Mouse (Mus musculus) layer of hippocampus, adult 8-10 months (tissue): Measurements from ENCODE around the gene Gpank1. TPM values are rescaled to one million over a fixed set of nuclear protein-coding genes. Genes with fewer than 3 reads are reported as not detected.

Source experiments
- DNase-seq, 2 experiments: peaks; one replicate each; pipeline ENCODE4 v3.0.0; 2022; ENCODE audit warnings: low spot score in 2 of 2
- total RNA-seq, 4 experiments: library from RNA; stranded (reverse); gene quantifications; 2 replicates each; pipeline ENCODE4 v1.2.4; 2022

Gene Gpank1
- total RNA-seq, 4 experiments from 2014 or later, result 17.6 to 19.2 (median 18.0) TPM

DNA sequence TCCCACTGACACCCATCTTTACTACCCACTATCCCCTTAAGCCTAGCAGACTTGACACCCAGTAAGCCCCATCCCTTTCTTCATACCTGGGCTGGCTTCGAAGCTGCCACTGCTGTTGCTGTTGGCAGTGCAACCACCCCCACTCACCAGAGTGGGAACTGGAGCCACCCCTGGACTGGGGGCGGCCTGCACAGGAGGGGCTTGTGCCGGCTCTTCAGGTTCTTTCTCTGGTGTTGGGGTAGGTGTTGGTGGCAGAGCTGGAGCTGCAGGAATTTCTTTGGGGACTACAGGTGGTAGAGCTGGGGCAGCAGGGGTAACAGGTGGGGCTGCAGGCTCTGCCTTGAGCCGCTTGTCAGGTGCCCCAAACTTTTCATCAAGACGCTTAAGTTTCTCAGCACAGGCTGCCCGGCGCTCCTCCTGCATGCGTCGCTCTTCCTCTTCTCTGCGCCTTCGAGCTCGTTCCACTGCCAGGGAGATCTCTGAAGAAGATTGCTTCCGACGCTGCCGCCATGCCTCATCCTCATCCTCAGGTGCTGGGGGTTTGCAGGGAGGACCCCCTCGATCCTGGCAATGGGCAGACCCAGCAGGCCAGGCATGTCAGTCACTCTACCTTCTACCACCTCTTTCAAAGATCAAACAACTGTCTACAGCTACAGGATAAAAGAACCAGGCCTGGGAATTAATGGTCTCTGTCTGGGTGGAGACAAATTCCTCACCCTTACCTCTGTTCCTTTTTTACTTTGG, 37.8 kb downstream of the Gpank1 start:
- no peak for DNase-seq

DNA sequence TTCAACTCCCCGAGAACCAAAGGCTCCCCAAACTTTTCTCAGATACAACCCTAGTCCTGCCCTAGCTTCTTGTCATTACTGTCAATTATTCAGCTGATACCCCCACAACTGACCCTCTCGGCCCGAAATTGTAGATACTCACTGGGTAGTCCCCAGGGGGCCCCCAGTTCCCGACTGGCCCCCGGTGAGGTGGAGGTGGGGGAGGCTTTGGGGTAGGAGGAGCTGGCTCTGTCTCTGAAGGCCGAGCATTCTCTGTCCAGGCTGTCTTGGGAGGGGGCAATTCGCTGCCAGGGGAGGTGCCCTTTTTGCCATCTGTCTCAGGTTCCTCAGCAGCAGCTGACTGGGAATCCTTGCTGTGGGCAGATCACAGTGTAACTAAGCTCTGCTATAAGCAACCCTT, 38.4 kb downstream of the Gpank1 start:
- DNase-seq, result no peak

DNA sequence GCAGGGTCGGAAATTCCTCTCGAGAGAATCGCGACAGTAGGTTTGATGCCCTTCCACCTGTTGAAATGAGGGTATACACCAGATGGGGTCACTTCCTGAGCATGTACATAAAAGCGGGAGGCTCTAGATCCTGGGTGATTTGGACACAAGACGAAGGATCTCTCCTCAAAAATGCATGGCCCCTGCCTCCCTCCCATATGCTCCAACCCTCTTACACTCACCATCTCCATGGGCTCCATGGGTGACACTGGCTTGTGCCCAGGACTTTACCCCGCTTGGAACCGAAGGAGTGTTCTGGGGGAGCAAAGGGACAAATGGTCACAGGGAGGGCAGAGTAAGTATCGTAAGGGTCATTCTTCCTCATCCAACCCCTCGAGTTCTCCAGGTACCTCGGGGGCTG, 40.2 kb downstream of the Gpank1 start:
- no peak for DNase-seq

DNA sequence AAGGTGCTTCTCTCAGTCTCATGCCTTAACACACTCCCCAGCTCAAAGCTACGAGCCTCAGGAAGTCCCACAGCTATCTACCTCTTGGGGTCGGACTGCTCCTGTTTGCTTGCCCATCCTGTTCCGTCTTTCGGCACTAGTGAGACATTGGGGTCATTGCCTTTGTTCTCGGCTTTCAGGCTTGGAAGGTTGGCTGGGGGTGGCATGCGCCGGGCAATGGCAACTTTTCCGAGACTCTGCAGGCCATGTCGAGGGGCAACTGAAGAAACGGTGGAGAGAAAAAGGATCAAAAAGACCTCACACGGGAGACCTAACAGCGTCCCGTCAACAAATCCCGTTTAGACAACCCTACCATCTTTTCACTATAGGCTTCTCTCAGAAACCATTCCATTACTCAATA, 40.9 kb downstream of the Gpank1 start:
- no peak for DNase-seq

DNA sequence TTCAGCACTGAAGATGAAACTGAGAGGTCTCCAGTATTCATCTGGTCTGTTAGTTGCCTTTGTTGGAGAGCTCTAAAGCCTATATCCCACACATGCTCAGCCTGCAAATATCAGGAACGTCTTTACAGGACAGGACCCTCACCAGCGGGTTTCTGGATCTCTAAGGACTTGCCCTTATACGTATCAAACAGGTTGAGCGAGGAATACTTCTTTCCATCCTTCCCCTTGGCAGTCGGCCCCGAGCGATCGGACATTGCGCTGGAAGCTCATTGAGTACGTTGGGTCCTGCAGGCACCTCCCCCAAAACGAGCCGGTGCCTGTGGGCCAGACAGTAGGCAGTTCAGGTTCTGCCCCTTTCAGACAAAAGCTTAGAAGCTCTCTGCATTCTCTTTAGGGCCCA, 41.5 kb downstream of the Gpank1 start:
- DNase-seq, result no peak

DNA sequence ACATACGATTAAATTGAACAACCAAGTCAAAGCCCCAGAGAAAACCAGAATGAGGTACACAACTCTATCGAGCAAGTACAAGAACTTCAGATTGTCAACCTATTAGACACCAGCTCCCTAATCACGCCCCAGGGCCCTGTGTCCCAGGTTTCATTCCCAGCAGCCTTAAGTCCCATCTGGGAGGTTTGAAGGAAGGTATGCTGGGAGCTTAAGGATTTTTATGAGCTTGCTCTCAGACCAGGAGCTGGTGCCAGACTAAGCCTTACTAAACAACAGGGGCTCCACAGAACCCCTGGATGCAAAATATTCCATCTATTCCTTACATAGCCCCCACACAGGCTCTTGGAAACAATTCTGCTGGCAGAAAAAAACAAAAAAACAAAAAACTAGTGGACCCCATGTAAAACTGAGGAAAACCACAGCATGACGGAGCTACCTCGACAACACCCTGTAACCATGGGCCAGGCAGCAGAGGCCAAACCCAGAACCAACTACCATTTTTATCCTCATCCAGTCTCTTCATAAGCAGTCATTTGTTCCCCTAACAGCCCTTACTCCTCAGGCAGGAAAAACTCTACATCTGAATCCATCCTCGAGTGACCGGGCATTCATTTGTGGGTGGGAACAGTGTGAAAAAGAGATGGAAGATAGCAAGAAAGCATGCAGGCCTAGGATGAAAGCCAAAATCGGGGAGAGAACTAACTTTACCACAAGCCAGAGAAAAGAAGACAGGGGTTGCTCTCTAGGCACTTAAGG, 42.2 kb downstream of the Gpank1 start:
- DNase-seq, result no peak

DNA sequence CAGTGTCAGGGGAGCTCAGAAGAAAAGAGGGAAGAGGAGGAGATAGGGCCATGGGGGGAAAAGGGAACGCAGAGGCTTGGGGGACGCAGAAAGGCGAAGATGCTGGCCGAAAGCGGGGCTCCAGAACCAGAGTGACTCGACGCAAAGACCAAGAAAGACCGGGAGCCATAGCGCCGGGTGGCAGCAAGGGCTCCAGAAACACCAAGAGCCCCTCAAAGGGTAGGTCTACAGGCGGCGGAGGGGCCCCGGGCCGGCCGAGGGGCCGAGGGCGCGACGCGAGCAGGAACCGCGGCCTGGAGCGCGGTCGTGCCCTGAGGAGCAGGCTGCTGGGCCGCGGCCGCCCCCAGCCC, 42.9 kb downstream of the Gpank1 start:
- DNase-seq, result no peak

DNA sequence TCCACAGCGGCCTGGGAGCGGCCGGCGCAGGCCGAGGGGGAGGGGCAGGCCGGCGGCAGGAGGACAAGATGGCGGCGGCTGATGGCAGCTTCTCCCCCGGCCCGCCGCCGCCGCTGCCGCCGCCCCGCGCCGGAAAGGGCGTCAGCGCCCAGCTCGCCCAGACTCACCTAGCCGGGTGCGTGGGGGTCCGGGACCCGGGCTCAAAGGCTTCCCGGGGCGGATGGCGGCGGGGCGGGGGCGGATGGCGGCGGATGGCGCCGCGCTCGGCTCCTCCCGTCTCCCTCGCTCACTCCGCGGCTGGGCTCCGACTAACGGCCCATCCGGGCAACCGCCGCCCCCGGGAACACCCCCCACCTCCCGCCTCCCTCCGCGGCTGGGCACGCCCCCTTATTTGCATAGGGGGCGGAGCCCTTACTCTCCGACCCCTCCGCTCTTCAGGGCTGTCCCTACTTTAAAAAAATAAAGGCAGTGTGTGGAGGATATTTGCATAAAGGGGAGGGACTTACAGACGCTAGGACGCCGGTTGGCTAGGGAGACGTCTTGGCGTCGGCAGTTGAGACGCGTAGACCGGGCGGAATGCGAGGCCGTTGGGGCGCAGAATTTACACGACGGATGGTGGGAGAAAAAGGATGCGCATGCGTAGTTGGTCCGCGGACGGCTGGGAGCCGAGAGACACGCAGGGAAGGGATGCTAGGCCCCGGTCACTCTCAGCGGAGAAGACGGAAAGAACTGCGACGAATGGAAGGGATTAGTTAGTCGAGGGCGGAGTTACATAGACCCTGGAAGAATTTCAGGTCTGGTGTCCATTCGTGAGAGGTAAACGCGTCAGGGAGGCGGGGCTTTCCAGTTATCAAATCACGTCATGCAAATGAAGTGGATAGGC, 43.6 kb downstream of the Gpank1 start, which contains the start of gene Prrc2a:
Gene Prrc2a (minus strand): TSS at position 330 of the 883 bp plus-strand sequence.
- peak; percentile 99 for DNase-seq

DNA sequence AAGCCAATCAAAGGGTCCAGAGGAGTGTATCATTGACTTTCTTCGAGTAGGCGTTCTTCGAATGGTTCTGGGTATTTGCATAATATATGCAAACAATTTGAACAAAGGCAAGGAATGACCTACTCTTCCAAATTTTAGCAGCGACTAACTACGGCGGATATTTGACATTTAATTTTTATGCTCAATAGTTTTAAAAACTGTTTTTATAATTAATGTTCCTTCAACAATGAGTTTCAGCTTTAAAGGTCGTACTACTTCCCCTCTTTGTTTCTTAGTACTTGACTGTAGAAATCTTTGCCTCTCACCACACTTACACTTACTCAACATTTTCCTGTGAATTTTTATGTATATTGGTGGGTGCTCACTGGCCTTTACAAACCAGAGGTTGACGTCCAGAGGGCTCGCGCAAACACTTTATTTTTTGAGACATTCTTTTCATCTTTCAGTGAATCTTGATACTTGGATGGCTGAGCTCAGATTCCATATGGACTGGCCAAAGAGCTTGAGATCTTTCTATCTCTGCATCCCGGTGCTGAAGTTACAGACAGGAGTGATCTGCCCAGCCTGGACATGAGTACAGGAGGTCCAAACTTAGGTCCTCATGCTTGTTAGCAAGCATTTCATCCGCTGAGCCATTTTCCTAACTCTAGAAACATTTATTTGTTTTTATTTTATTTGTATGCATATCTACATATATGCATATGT, 44.3 kb downstream of the Gpank1 start:
- no peak for DNase-seq

DNA sequence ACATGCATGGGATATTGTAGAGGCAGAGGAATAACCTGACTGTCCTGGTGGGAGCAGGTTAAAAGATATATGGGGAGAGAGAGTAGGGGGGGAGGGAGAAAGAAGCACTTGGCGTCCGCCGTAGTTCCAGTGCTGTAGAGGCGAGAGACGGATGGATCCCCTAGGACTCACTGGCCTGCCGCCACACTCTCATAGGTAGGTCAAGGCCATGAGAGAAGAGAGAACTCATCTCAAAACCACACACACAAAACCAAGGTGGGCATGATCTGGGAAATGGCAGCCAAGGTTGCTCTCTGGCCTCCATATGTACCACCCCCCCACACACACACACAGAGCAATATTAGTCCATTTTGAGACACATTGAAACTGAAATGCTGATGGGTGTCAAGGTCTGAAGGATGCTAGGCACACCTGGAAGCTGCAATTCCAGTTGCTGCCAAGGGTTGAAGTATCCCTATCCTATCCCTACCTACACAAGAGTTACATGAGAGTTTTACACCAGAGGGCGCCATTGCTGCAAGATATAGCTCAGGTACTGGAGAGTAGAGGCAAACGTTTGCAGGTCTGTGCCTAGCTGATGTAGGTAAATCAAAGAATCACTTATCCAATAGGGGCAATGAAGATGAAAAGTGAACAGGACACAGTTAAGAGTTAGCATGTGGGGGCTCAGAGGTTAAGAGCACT, 45.2 kb downstream of the Gpank1 start:
- peak; percentile 58 to 66 for DNase-seq

DNA sequence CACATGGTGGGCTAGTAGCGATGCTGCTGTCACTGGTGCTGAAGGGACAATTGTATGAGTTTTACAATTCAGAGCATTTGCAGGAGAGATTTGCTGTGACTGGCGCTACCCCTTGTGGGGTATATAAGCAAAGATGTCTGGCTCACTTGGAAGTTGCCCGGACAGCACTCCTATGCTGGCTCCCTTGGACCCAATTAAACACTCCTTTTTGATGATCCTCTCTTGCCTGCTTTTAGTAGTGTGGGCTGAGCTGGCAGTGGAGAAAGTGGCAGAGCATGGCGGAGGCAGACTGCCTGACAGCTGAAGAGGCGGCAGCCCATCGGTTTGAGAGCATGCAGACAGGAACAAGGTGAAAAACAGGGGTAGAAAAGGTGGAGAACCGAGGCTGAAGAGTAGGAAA, 46.5 kb downstream of the Gpank1 start:
- no peak for DNase-seq

DNA sequence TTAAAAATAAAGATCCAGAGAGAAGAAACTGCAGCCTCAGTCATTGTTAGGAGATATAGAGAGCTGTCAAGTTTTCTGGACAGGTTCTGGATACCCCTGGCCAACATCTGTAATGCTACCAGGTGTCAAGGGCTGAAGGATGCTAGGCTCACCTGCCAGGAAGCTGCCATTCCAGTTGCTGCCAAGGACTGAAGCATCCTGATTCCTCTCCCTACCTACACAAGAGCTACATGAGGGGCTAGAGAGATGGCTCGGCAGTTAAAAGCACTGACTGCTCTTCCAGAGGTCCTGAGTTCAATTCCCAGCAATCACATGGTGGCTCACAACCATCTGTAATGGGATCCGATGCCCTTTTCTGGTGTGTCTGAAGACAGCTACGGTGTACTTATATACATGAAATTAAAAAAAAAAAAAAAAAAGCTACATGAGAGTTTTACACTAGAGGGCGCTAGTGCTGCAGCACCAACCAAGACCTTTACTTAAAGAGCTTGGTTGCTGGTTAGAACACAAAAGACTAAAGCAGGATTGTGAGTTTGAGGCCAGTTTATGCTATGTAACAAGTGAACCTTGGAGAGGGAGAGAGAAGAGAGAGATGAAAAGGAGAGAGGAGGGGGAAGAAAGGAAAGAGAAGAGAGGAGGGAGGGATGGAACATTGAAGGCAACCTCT, 47.4 kb downstream of the Gpank1 start:
- DNase-seq, result no peak

DNA sequence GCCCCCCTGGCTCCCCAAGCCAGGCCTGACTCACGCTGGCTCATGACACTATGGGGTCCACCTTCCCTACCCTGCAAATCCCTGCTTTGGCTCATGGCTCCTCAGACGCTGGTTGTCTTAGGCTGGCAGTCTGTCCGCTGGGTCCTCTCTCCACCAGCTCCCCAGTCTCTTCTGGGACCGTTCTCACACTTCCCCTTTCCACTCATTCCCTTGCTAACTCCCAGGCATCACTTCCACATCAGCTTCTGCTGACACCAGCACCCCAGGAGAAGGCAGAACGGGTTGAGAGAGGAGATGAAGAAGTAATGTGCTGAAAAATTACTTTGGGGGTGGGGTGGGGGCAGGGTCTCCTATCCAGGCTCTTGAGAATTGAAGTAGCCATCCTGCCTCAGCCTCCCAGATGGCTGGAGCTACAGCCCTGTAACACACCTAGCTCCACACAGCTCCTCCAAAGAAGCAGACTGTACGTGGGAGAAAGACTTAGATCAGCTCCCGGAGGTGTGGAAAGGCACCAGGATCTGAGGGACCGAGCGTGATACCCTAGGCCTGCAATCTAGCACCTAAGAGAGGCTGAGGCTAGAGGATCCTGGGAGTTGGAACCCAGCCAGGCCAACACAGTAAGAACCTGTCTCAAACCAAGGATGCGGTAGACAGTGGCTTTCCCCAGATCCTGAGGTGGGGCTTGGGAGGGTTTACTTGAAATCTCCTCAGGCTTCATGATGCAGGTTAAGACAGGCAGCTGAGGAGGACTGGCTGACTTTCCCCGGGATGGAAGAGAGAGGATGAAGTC, 51.4 kb downstream of the Gpank1 start:
- no peak for DNase-seq

DNA sequence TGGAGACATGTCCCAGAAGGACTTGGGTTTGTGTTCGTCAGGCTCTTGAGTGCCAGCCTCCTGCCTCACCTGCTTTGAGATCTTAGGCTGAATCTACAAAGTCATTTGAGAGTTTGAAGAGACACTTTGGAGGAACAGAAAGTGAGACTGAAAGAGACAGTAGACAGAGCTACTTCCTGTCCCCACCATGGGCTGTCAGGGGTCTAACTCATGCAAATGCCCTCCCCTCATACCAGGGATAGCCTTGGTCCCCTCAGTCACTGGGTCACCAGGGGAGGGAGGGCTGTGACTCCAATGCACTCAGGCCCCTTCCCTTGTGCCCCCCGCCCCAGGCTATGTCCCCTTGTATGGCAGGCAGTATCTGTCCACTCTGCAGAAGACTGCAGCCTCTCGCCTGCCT, 52.1 kb downstream of the Gpank1 start:
- no peak for DNase-seq

Other genes with a start within 250 kb of the Gpank1 start
- 10 to 100 TPM in 2 of 4 experiments, 1 to 10 TPM in 2; 8.3 to 10.2 (median 9.3) TPM for gene Zbtb12, start 242.0 kb upstream of the Gpank1 start, total RNA-seq
- not detected for gene Gm20547, start 239.4 kb upstream of the Gpank1 start, total RNA-seq
- 1 to 10 TPM; 3.1 to 4.4 (median 4.3) TPM for gene C2, start 223.2 kb upstream of the Gpank1 start, total RNA-seq
- gene Ehmt2, start 223.0 kb upstream of the Gpank1 start, total RNA-seq, result 100 to 1,000 TPM; 186 to 199 (median 189) TPM
- under 1 TPM; 0.14 to 0.41 (median 0.34) TPM for gene Slc44a4, start 207.0 kb upstream of the Gpank1 start, total RNA-seq
- gene Neu1, start 190.2 kb upstream of the Gpank1 start, total RNA-seq, result 10 to 100 TPM; 38.3 to 46.8 (median 41.7) TPM
- 10 to 100 TPM; 13.2 to 31.7 (median 24.2) TPM for gene Hspa1b, start 162.2 kb upstream of the Gpank1 start, total RNA-seq
- gene Gm20481, start 151.5 kb upstream of the Gpank1 start, total RNA-seq, result not detected
- gene Hspa1a, start 149.3 kb upstream of the Gpank1 start, total RNA-seq, result 10 to 100 TPM; 14.3 to 24.2 (median 19.4) TPM
- under 1 TPM; 0.23 to 0.45 (median 0.31) TPM for gene Hspa1l, start 148.8 kb upstream of the Gpank1 start, total RNA-seq
- 10 to 100 TPM; 13.1 to 19.1 (median 16.9) TPM for gene Lsm2, start 139.6 kb upstream of the Gpank1 start, total RNA-seq
- gene Vars, start 120.5 kb upstream of the Gpank1 start, total RNA-seq, result 10 to 100 TPM; 49.9 to 58.8 (median 51.3) TPM
- gene Vwa7, start 104.9 kb upstream of the Gpank1 start, total RNA-seq, result under 1 TPM; 0.14 to 0.90 (median 0.56) TPM
- gene Sapcd1, start 93.4 kb upstream of the Gpank1 start, total RNA-seq, result under 1 TPM in 2 of 4 experiments, not detected in 2; 0.76 to 0.95 TPM
- 1 to 10 TPM; 1.1 to 2.1 (median 1.4) TPM for gene Msh5, start 74.7 kb upstream of the Gpank1 start, total RNA-seq
- 10 to 100 TPM in 2 of 4 experiments, 1 to 10 TPM in 2; 9.2 to 27.8 (median 15.9) TPM for gene Clic1, start 71.5 kb upstream of the Gpank1 start, total RNA-seq
- 10 to 100 TPM in 3 of 4 experiments, 1 to 10 TPM in 1; 8.8 to 20.3 (median 14.9) TPM for gene Ddah2, start 62.4 kb upstream of the Gpank1 start, total RNA-seq
- gene Ly6g6c, start 56.1 kb upstream of the Gpank1 start, total RNA-seq, result not detected
- under 1 TPM in 1 of 4 experiments, not detected in 3; 0.48 TPM for gene Mpig6b, start 55.3 kb upstream of the Gpank1 start, total RNA-seq
- gene Ly6g6e, start 44.6 kb upstream of the Gpank1 start, total RNA-seq, result 1 to 10 TPM; 4.6 to 7.1 (median 5.6) TPM
- 1 to 10 TPM; 1.4 to 2.9 (median 2.2) TPM for gene Ly6g6d, start 43.4 kb upstream of the Gpank1 start, total RNA-seq
- 1 to 10 TPM in 1 of 4 experiments, under 1 TPM in 2, not detected in 1; 0.41 to 1.0 (median 0.89) TPM for gene Ly6g6f, start 35.8 kb upstream of the Gpank1 start, total RNA-seq
- gene Abhd16a, start 32.2 kb upstream of the Gpank1 start, total RNA-seq, result 100 to 1,000 TPM in 3 of 4 experiments, 10 to 100 TPM in 1; 96.2 to 115 (median 106) TPM
- gene Ly6g5c, start 13.2 kb upstream of the Gpank1 start, total RNA-seq, result not detected
- under 1 TPM; 0.27 to 0.83 (median 0.63) TPM for gene Ly6g5b, start 6.0 kb upstream of the Gpank1 start, total RNA-seq
- 100 to 1,000 TPM; 176 to 194 (median 189) TPM for gene Csnk2b, start 598 bp downstream of the Gpank1 start, total RNA-seq
- gene D17H6S53E, start 4.9 kb downstream of the Gpank1 start, total RNA-seq, result 10 to 100 TPM; 27.6 to 31.6 (median 30.9) TPM
- not detected for gene Apom, start 10.6 kb downstream of the Gpank1 start, total RNA-seq
- 100 to 1,000 TPM; 291 to 311 (median 298) TPM for gene Bag6, start 13.7 kb downstream of the Gpank1 start, total RNA-seq
- gene Prrc2a, start 43.4 kb downstream of the Gpank1 start, total RNA-seq, result 100 to 1,000 TPM; 302 to 328 (median 308) TPM
- gene Aif1, start 54.6 kb downstream of the Gpank1 start, total RNA-seq, result 10 to 100 TPM in 2 of 4 experiments, 1 to 10 TPM in 2; 6.3 to 45.4 (median 25.7) TPM
- gene Lst1, start 67.0 kb downstream of the Gpank1 start, total RNA-seq, result 10 to 100 TPM in 1 of 4 experiments, 1 to 10 TPM in 3; 5.0 to 13.2 (median 7.1) TPM
- 1 to 10 TPM in 1 of 4 experiments, under 1 TPM in 3; 0.53 to 1.4 (median 0.71) TPM for gene Ltb, start 73.0 kb downstream of the Gpank1 start, total RNA-seq
- gene Tnf, start 80.6 kb downstream of the Gpank1 start, total RNA-seq, result under 1 TPM in 1 of 4 experiments, not detected in 3; 0.29 TPM
- under 1 TPM; 0.32 to 0.89 (median 0.67) TPM for gene Lta, start 83.9 kb downstream of the Gpank1 start, total RNA-seq
- not detected for gene Gm16181, start 99.4 kb downstream of the Gpank1 start, total RNA-seq
- 100 to 1,000 TPM; 592 to 630 (median 612) TPM for gene Atp6v1g2, start 112.2 kb downstream of the Gpank1 start, total RNA-seq
- 10 to 100 TPM; 12.9 to 16.4 (median 14.9) TPM for gene Nfkbil1, start 114.3 kb downstream of the Gpank1 start, total RNA-seq
- 100 to 1,000 TPM; 216 to 231 (median 222) TPM for gene Ddx39b, start 120.3 kb downstream of the Gpank1 start, total RNA-seq
- 100 to 1,000 TPM in 2 of 4 experiments, 10 to 100 TPM in 2; 23.2 to 135 (median 64.4) TPM for gene H2-D1, start 141.3 kb downstream of the Gpank1 start, total RNA-seq
- 1 to 10 TPM in 2 of 4 experiments, under 1 TPM in 2; 0.85 to 2.5 (median 1.2) TPM for gene H2-Q1, start 198.9 kb downstream of the Gpank1 start, total RNA-seq
- 1 to 10 TPM in 1 of 4 experiments, under 1 TPM in 2, not detected in 1; 0.64 to 2.6 (median 0.81) TPM for gene H2-Q2, start 220.8 kb downstream of the Gpank1 start, total RNA-seq